Mouse (Mus musculus): ENCODE measurements around the gene E030018B13Rik. TPM values are rescaled to one million over a fixed set of nuclear protein-coding genes. Genes with fewer than 3 reads are reported as not detected.

E030018B13Rik gene
- total RNA-seq, 4 experiments from 2014 or later, result not detected

DNA sequence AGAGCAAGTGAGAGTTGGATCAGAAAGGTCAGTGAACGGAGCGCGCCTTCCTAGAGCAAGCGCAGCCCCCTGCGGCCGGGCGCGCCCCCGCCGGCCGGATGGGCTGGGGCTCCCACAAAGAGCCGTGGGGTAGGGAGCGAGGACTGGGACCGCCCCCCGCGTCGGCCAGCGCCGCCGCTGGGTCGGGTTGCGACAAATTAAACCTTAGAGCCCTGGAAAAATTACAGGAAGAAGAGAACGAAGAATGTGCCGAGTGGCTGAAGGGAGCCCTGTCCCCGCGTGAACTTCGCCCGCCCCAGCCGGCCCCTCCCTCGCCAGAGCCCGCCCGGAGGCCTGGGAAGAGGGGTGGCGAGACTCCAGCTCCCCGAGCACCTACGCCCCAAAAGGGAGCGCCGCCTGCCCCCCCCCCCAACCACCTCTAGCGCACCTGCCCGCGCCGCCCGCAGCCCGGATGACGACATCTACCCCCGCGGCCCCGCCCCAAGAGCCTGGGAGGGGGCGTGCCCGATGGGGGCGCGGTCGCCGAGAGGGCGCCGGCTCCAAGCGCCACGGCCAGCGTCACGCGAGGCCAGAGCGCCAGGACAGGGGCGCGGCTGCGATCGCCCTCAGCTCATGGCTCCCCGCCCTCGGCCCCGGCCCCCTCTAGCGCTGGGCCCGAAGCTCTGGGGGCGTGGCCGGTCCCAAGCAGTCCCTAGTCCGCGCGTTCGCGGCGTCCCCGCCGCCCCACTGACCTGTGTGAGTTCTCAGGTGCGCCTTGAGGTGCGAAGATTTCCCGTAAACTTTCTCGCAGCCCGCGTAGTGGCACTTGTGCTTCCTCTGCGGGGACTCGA lies 20.8 kb downstream of the E030018B13Rik start:
- DNase-seq (ENCODE audit: low spot score in 2 of 2), result peak; percentile 58 to 74

DNA sequence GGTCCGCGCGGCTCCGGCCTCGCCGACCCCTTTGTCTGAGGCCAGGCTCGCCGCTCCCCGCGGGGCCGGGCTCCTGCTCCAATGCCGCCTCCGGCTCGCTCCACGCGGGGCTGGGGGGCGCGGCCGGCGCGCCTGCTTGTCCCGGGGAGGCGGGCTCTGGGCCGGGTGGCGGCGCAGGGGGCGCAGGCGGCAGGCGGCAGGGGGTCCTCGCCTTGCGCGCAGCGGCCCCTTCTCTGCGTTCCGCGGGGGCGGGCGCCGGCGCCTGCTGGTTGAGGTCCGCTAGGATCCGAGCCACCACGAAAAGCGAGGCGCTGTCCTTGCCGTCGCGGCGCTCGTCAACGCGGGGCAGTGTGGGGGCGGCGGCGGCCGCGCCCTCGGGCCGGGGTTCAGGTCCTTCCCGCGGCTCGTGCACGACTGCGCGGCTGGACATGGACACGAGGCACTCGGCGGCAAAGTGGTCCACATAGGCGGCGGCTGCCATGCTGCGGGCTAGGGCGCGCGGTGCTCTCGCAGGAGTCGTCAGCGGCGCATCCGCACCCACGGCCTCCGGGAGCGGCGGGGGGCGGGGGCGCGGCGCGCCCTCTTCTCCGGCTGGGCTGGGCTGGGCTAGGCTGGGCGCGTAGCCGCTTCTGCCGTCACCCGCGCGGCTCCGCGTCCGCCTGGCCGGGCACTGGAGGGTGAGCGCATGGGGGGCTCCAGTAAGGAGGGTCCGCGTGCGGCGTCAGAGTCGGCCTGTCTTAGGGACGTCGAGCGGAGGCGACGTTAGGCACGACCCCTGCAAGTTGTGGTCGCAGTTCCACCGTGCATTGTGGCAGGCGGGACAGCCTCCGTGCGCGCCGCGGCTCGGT lies 21.6 kb downstream of the E030018B13Rik start:
- DNase-seq (ENCODE audit: low spot score in 2 of 2), result peak in 1 of 2 experiments; percentile 73

DNA sequence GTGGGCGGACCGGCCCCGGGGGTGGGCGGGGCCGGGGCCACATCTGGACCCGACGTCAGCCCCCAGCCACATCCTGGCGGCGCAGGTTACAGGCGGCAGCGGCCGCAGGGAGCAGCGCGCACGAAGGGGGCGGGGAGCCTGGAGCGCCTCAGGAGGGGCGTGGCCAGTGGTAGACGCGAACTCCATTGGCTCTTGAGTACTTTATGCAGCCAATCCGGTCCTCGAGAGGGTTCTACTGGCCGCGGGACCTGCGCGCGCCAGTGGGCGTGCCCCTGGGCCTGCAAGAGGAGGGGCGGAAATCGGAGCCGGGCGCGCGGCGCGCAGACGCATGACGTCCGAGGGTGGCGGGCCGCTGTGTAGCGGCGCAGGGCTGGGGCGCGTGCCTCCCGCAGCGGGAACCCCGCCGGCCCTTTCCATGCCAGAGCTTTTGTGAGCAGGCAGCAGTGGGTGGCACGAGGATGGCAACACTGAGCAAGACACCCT lies 22.3 kb downstream of the E030018B13Rik start, which contains the start of gene Klf13:
Gene Klf13 (minus strand): TSS at position 2 of the 483 bp plus-strand sequence.
- DNase-seq (ENCODE audit: low spot score in 2 of 2), result peak; percentile 92 to 99

DNA sequence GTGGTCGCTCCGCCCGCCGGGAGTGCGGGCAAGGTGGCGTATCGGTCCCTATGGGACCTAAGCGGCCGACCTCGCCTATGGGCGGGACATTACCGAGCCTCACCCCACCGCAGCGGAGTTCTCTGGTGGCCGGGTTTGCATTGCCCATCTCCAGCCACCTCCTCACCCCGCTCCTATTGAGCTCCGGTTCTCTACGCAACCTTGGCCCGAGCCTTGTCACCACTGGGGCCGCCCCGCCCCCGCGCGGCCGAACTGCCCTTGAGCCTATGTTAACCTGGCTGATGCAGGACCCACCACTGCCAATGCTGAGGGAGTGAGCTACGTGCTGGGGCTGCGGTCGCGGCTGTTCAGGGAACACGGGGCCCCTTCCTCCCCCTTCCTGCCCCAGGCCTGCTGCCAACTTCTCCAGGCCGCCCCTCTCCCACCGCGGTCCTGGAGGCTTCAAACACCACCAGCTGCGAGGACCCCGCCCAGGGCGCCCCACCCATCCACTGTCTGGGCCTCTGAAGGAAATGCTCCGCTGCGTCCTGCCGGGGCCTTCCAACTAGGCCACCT lies 22.8 kb downstream of the E030018B13Rik start:
- no peak for DNase-seq (ENCODE audit: low spot score in 2 of 2)

DNA sequence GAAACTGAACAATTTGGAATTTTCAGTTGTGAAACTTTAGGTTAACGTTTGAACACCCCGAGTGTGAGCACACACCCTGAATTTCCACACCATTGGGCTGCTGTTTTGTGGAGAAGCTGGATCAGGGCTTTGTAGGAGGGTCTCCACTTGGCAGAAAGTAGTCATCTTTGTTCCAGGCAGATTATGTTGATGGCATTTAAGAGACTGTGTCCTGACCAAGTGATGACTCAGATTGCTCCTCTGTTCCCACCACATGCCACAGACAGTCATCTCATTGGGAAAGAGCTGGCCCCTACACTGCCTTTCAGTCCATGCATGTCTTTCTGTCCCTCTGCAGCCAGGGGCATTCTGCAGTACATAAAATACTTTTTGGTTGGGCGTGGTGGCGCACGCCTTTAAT lies 23.7 kb downstream of the E030018B13Rik start:
- DNase-seq (ENCODE audit: low spot score in 2 of 2), result no peak

DNA sequence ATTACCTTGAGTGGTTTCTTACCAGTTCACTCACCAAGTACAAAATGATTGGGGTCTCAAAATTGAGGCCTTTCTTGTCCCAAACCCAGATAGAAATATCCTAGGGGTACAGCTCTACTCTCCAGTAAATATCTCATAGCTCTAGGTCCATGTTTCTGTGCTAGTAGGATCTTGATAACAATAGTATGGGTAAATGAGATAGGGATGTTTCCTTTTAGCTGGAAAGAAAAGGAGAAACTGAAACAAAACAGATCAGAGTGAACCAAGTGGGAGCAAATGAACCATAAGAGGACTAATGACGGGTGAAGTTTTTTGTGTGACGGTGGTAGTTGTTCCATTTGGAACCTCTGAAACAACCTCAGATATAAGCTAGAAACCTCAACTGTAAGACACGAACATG lies 24.4 kb downstream of the E030018B13Rik start:
- DNase-seq (ENCODE audit: low spot score in 2 of 2), result no peak

DNA sequence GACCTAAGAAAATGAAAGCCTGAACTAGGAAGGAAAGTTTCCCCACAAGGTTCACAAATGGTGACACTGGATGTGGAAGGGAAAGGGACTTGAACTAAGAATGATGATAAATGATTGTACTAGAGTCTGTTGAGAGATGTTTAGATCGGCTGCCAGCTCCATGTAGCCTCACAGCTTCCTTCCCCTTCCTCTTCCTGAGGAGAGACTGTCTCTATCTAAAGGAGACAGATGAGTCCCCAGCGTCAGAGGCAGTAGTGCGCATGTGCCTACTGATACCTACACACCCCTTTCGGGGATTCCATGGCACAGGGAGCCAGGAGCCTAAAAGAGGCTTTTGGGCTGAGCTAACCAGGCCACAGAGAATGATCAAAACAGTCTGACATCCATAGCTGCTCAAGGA lies 24.8 kb downstream of the E030018B13Rik start:
- no peak for DNase-seq (ENCODE audit: low spot score in 2 of 2)

DNA sequence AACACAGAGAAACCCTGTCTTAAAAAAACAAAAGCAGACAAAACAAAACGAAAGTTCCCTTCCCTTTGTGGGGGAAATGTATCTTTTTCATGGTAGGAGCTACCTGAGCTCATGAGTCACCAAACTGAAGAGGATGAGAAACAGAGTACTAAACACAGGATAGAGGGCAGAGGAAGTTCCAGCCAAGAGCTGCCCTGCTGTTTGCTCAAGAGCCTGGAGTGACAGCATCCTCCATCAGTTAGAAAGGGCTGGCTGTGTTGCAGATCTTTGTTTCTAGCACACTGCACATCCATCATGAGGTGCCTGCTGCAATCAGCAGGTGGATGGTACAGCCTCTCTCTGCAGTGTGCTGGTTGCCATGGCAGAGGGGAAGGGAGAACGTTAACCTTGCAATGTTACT lies 27.3 kb downstream of the E030018B13Rik start:
- no peak for DNase-seq (ENCODE audit: low spot score in 2 of 2)

DNA sequence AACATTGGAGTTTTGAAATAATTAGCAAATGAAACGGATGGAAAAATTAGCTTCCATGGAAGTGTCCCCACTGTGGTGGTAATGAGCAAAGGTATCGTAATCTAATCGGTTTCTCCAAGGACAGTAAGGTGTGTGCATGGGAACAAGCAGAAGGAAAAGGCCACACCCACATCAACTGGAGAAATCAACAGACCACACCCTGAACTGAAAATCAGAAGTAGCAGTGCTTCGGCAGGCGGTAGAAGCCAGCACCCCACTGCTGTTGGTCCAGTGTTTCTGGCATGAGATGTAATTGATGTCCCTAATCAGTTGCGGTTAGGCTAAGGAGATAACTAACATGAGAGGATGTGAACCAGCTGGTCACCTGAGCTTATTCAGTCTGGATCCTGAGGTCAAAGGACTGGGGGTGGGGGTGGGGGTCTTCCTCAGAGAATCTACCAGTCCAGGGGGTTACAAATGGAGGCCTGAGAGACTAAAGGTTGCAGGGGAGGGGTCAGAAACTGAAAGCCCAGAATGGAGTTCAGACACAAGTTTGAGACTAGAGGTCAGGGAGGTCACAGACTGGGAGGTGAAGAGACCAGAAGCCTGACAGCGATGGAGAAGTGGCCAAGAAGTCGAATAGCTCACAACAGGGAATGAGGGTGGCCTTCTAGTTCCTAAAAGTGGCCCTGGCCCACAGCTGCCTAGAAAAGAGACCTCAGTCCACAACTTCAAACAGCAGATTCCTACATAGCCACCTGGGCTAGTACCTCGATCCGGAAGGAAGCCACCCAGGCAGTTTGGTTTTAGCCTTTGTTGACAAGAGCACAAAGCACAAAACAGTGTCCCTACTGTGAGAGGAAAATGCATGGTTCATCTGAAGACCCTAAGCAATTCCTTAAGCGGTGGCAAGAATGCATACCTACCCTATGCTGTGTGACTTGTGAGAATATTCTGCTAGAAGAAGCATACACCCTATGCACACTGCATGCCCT lies 31.1 kb downstream of the E030018B13Rik start:
- DNase-seq (ENCODE audit: low spot score in 2 of 2), result no peak

DNA sequence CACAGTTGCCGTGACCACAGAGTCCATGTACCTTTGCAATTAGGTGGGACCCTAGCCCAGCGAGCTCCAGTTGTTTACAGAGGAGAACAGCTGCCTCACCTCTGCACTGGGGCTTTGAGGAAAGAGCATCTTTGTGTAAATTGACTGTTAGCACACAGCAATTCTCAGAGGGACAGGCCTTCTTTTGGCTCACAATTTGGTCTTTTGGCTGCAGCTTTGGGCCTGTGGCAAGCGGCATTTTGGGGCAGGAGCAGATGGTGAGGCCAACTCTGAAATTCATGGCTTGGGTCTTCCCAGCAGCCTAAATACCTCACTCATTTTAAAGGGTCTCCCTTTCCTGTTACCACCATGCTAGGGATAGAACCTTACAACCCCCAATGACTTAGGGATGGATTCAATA lies 32.5 kb downstream of the E030018B13Rik start:
- no peak for DNase-seq (ENCODE audit: low spot score in 2 of 2)

DNA sequence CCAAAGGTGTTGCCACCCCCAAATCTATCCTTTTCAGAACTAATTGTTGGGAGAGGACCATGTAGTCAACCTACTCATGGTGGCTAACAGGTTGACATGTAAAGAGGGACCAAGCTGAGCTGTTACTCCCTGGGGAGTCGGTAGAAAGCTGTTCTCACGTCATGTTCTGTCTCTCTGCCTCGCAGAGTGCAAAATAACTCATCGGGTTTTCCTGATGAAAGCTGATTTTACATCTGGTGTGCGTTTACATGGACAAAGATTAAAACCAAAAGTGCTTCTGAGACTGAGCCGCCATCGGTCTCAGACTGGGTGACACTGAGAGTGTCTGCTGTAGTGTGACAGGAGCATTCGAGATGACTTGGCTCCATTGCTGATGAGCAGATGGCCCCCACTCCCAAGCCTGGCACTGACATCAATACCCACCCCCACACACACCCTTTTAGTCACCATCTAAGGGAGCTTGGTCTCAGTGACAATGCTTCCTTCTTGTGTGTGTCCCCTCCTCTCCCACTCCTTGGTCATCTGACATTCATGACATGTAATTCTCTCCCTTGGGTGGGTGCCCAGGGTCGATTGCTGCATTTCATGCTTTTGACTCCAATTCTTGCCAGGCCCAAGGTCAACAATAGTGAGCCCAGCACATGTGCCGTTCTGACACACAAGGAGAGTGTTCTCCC lies 34.4 kb downstream of the E030018B13Rik start:
- DNase-seq (ENCODE audit: low spot score in 2 of 2), result peak in 1 of 2 experiments; percentile 70

DNA sequence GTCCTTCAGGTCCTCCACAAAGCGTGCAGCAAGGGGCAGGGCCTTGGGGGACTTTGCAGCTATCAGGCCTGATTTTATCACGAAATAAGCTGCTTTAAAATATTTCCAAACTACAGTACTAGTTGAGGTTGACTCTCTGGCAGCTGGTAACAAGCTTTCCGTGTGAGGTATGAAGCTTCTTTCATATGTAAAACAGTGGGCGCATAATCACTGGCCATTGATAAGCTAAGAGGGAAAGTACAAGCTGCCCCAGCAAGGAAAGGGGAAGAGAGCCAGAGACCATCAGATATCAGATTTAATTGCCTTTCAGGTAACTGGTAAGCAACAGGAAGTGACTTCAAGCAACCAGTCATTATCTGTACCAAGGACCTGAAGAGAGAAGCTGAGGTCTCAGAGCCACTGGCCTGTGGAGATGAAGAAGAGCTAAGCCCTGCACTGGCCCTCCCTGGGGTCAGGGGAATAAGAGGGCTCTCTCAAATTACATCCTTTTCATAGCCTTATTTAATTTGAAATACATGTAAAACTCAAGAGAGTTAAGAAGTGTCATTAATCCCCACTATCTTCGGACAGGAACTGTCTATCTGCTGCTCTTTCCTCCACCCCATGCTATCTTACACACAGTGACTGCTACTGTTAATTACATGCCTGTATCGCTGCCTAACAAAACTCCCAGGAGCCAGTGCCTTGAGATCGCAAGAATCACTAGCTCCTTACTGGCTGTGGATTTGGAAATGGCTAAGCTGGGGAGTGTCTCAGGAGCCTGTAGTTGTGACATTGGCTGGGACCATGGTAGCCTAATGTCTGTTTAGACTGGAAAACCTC lies 35.6 kb downstream of the E030018B13Rik start:
- DNase-seq (ENCODE audit: low spot score in 2 of 2), result no peak

DNA sequence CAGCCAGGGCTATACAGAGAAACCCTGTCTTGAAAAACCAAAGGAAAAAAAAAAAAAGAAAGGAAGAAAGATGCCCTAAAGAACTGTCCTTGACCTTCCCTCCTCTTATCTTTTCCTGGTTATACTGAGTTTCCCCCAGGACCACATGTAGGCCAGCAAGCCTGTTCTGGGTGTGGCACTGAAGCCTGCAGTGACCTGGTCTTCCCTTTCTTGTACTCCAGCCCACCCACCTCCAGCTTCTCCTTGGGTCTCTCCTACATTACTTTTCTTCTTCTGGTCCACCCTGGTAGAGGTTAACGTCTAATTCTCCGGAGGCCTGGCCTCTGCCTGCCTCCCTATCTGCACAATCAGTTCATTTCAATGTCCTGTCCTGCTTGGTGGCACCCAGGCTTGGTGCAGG lies 38.8 kb downstream of the E030018B13Rik start:
- DNase-seq (ENCODE audit: low spot score in 2 of 2), result no peak

DNA sequence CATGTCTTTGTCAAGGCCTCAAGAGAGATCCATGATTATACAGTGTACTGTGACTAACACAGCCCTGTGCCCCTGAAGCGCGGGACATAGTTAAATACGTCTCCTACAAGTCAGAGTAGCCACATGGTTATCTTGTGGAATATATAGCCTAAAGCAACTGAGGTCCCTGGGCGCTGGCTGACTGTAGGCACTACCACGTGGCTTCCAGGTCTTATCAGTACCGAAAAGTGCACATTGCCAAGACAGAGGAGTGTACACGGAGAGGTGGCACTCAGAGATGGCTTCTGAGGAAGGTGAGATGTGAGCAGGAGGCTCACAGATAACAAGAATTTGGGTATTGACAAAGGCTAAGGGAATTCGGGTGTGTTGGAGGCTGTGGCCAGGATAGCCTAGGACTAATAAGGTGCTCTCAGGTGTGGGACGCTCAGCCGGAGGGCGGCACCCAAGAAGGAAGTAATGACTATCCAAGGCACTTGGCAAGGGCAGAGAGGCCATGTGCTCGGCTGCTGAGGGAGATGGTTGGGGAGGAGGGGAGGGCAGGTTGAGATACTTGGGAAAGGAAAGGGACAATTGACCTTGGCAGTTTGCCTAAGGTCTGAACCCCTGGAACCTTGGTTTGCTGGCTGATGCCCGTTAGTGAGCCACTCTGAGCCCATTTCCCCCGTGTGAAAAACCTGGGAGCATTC lies 39.6 kb downstream of the E030018B13Rik start:
- DNase-seq (ENCODE audit: low spot score in 2 of 2), result no peak

DNA sequence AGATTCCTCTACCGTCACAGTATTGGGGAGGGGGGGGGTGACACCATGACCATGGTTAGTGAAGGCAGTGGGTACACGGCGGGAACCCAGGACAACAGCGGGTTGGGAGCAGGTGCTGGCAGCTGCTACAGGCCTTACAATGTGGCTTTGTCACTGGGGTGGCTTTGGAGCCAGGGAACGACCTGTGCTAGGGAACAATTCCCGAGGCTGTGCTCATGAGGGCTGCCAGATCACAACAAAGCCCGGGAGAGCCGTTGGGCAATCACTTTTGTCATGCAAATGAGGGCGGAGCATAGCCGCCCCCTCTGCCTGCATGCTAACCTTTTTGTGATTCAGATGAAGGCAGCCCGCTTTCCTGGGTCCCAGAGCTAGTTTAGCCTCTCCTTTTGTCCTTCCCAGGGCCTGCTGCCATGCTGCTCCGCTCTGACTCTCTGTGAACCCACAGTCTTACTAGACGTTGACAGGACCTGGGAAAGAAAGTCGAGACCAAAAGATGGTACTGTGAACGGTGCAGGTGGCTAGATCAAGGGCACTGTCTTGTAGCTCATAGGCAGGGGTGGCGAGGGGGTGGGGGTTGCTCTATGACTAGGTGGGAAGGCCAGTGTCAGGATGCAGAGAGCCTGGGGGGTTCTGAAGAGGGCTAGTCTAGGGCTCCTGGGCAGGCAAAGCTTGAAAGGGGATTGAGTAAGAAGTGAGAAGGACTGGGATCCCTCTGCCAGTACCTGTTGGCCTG lies 40.5 kb downstream of the E030018B13Rik start:
- DNase-seq (ENCODE audit: low spot score in 2 of 2), result peak in 1 of 2 experiments; percentile 89

DNA sequence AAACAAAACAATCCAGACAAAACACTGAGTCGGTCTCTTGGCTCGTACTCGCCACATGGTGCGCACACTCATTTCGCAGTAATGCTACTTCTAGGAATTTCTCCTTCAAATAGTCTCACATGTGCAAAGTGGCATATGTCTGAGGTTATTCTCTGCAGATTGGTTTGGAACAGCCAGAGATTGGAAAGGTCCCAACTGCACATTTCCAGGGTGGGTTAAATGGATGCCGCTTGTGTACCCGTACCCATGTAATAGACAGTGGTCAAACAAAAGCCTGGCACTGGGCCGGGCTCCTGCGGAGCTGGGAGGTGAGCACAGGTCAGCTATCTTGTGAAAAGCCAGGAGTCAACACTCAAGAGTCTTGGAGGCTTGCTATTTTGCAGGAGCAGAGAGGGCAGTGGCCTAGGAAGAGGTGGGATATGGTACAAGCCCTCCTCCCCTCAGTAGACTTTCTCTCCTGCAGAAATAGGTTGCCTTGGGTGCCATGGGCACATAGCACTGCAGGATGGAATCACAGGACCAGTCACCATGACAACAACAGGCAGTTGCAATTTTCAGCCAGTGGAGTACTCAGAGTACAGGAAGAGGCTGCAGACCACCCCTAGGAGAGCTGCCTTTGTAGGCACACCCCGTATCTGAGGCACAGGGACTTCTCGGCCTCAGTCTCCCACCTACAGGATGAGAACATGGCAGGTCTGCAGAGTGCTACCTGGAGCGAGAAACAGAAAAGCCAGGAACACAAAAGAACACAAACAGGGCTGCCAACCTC lies 41.4 kb downstream of the E030018B13Rik start:
- peak in 1 of 2 experiments; percentile 49 for DNase-seq (ENCODE audit: low spot score in 2 of 2)

DNA sequence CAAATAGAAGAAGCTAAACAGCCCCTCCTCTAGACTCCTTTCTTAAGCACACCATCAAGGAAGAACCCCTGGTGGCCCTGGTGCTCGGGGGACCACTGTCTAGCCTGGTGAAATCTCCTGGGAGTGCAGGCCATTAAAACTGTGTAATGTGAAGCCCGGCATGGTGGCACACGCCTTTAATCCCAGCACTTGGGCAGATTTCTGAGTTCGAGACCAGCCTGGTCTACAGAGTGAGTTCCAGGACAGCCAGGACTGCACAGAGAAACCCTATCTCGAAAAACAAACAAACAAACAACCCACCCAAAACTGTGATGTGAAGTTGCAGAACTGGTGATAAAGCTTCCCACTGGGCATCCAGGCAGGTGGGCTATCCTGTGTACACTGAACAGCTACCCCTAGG lies 47.0 kb downstream of the E030018B13Rik start:
- no peak for DNase-seq (ENCODE audit: low spot score in 2 of 2)
